In genomic region chr5:136084144-136084881, GRCm38 (mm10) we compare ENCODE assay signal across 8 mouse cellular contexts. TPM values are rescaled to one million over a fixed set of nuclear protein-coding genes. Genes with fewer than 3 reads are reported as not detected.
DNase-seq lines count a peak whose midpoint lies in the region; ATAC-seq and TF ChIP-seq lines count a peak whose summit lies in the region.

No protein-coding gene starts in this region.

- H3K36me3 ChIP-seq in forebrain, embryonic 10.5 days (replicated peaks), result no peaks in the 10 kb centered on the region
- H3K36me3 ChIP-seq in limb, embryonic 15.5 days, result 0 out of 2 replicates have a peak, but pooled peaks cover 2% of the 10 kb centered on the region
- H3K36me3 ChIP-seq in neural tube, embryonic 15.5 days, result no peaks in the 10 kb centered on the region

- H3K27me3 ChIP-seq in Patski, result no peaks in the 10 kb centered on the region
- H3K27me3 ChIP-seq in forebrain, embryonic 10.5 days (ENCODE audit: poor library complexity, severe bottlenecking), result peaks cover 45% of the 10 kb centered on the region
- H3K27me3 ChIP-seq in limb, embryonic 15.5 days, result peaks cover 15% of the 10 kb centered on the region; the same call in 1 of the 2 replicates
- H3K27me3 ChIP-seq in neural tube, embryonic 15.5 days (replicated peaks), result 0 out of 2 replicates have a peak, but pooled peaks cover 6% of the 10 kb centered on the region

- H3K4me2 ChIP-seq in limb, embryonic 15.5 days, result peak overlapping the region; percentile 92
- peak overlapping the region; percentile 93 for H3K4me2 ChIP-seq in neural tube, embryonic 15.5 days

- intact Hi-C loops in gastrocnemius, postnatal 36 days (cut with DNase I), result no loop called here

- no peak for DNase-seq in layer of hippocampus, adult 2 months (ENCODE audit: low spot score in 2 of 2)
- no peak for DNase-seq in layer of hippocampus, postnatal 36 days
- no peak for DNase-seq in Patski (ENCODE audit: low read depth, low spot score)
- DNase-seq in forebrain, embryonic 10.5 days (ENCODE audit: extremely low spot score, low spot score), result peak; percentile 22
- no peak for DNase-seq in frontal cortex, adult 2 months (ENCODE audit: extremely low spot score in 1 of 2, low spot score in 1 of 2)
- no peak for DNase-seq in gastrocnemius, postnatal 36 days

- POLR2A ChIA-PET in Patski (lab: Charles Lee), result interaction anchor here (0.6 kb wide), 1 partner anchor 71 kb away, joined by 3 read pairs; no protein-coding TSS in a partner anchor

- peak overlapping the region; percentile 82 for H3K4me3 ChIP-seq in layer of hippocampus, adult 2 months
- peak overlapping the region; percentile 56 for H3K4me3 ChIP-seq in forebrain, embryonic 10.5 days
- peak overlapping the region; percentile 63 for H3K4me3 ChIP-seq in limb, embryonic 15.5 days
- H3K4me3 ChIP-seq in neural tube, embryonic 15.5 days (replicated peaks), result peak overlapping the region; percentile 70

- ATAC-seq in Patski, result peak; percentile 19
- peak; percentile 1; the same call in 1 of the 2 replicates for ATAC-seq in limb, embryonic 15.5 days (ENCODE audit: insufficient number of reproducible peaks, low FRiP score, low TSS enrichment, low read depth)
- ATAC-seq in neural tube, embryonic 15.5 days (ENCODE audit: low FRiP score), result peak; percentile 74

- H3K9ac ChIP-seq in limb, embryonic 15.5 days, result peak overlapping the region; percentile 47
- H3K9ac ChIP-seq in neural tube, embryonic 15.5 days (replicated peaks), result peak overlapping the region; percentile 74

- in situ Hi-C loops in Patski (cut with MboI; ENCODE audit: low pct_unique_long_range_greater_than_20kb), result no loop called here

- H3K4me1 ChIP-seq in forebrain, embryonic 10.5 days, result peaks cover 42% of the 10 kb centered on the region
- H3K4me1 ChIP-seq in limb, embryonic 15.5 days, result peaks cover 31% of the 10 kb centered on the region
- H3K4me1 ChIP-seq in neural tube, embryonic 15.5 days, result peaks cover 27% of the 10 kb centered on the region

- CTCF ChIA-PET in Patski (lab: Charles Lee), result no interaction called here

- no peaks in the 10 kb centered on the region for H3K9me3 ChIP-seq in forebrain, embryonic 10.5 days
- H3K9me3 ChIP-seq in limb, embryonic 15.5 days, result no peaks in the 10 kb centered on the region
- H3K9me3 ChIP-seq in neural tube, embryonic 15.5 days (replicated peaks), result no peaks in the 10 kb centered on the region

- 1% methylated on average over 23 of the region's 23 CpGs for WGBS in forebrain, embryonic 10.5 days
- 3% methylated on average over 23 of the region's 23 CpGs for WGBS in limb, embryonic 15.5 days
- 2% methylated on average over 23 of the region's 23 CpGs for WGBS in neural tube, embryonic 15.5 days

- 0 out of 2 replicates have a peak overlapping the region, but pooled peaks have one; percentile 33 for H3K27ac ChIP-seq in layer of hippocampus, adult 2 months
- peak overlapping the region; percentile 35 for H3K27ac ChIP-seq in forebrain, embryonic 10.5 days
- peak overlapping the region; percentile 58; the same call in 1 of the 2 replicates for H3K27ac ChIP-seq in limb, embryonic 15.5 days
- H3K27ac ChIP-seq in neural tube, embryonic 15.5 days (replicated peaks), result peak overlapping the region; percentile 61; the same call in 1 of the 2 replicates

- no peak for TF ChIP-seq CTCF in layer of hippocampus, adult 2 months (conservative IDR thresholded peaks at IDR 0.05)
- TF ChIP-seq CTCF in Patski (IDR thresholded peaks at IDR 0.05), result no peak

RNA-seq across cellular contexts. Expression of gene Rasa4, which starts 0.6 kb away (rescaled TPM):
- total RNA-seq in layer of hippocampus, adult 2 months (2021), result 1 to 10 TPM; 2.9 to 4.2 TPM
- 1 to 10 TPM; 2.2 to 3.2 TPM for total RNA-seq in layer of hippocampus, postnatal 36 days (2021)
- polyA plus RNA-seq in Patski (2021), result 8.7 TPM
- polyA plus RNA-seq in forebrain, embryonic 10.5 days (2016; fragmentation: Nextera tagmentation; extraction: Ambion mirVana), result 3.8 and 5.1 TPM in 2 replicates
- 12.1 and 13.6 TPM in 2 replicates for polyA plus RNA-seq in limb, embryonic 15.5 days (2015; fragmentation: Nextera tagmentation; extraction: Ambion mirVana)
- polyA plus RNA-seq in neural tube, embryonic 15.5 days (2015; fragmentation: Nextera tagmentation; extraction: Ambion mirVana), result 19.2 and 21.4 TPM in 2 replicates
- 23.9 and 24.6 TPM in 2 replicates for polyA plus RNA-seq in frontal cortex, adult 2 months (2012; rRNA removed)
- 10 to 100 TPM; 23.8 to 23.9 TPM for total RNA-seq in gastrocnemius, postnatal 36 days (2021)

RNA-seq across cellular contexts. Expression of gene Upk3bl, which starts 30.0 kb away (rescaled TPM):
- total RNA-seq in layer of hippocampus, adult 2 months (2021), result not detected
- not detected for total RNA-seq in layer of hippocampus, postnatal 36 days (2021)
- 5.7 TPM for polyA plus RNA-seq in Patski (2021)
- 1.5 and 1.7 TPM in 2 replicates for polyA plus RNA-seq in forebrain, embryonic 10.5 days (2016; fragmentation: Nextera tagmentation; extraction: Ambion mirVana)
- 58.9 and 59.3 TPM in 2 replicates for polyA plus RNA-seq in limb, embryonic 15.5 days (2015; fragmentation: Nextera tagmentation; extraction: Ambion mirVana)
- polyA plus RNA-seq in neural tube, embryonic 15.5 days (2015; fragmentation: Nextera tagmentation; extraction: Ambion mirVana), result 1.2 TPM in 1 of 2 replicates, not detected in the other
- polyA plus RNA-seq in frontal cortex, adult 2 months (2012; rRNA removed), result 0.22 and 0.67 TPM in 2 replicates
- total RNA-seq in gastrocnemius, postnatal 36 days (2021), result not detected

RNA-seq across cellular contexts. Expression of gene Polr2j, which starts 32.1 kb away (rescaled TPM):
- 10 to 100 TPM; 67.6 to 77.3 TPM for total RNA-seq in layer of hippocampus, adult 2 months (2021)
- total RNA-seq in layer of hippocampus, postnatal 36 days (2021), result 10 to 100 TPM; 64.0 to 75.6 TPM
- polyA plus RNA-seq in Patski (2021), result 147 TPM
- polyA plus RNA-seq in forebrain, embryonic 10.5 days (2016; fragmentation: Nextera tagmentation; extraction: Ambion mirVana), result 299 and 302 TPM in 2 replicates
- 195 and 204 TPM in 2 replicates for polyA plus RNA-seq in limb, embryonic 15.5 days (2015; fragmentation: Nextera tagmentation; extraction: Ambion mirVana)
- polyA plus RNA-seq in neural tube, embryonic 15.5 days (2015; fragmentation: Nextera tagmentation; extraction: Ambion mirVana), result 216 and 226 TPM in 2 replicates
- polyA plus RNA-seq in frontal cortex, adult 2 months (2012; rRNA removed), result 121 TPM in 2 replicates
- 10 to 100 TPM; 56.0 to 60.9 TPM for total RNA-seq in gastrocnemius, postnatal 36 days (2021)

RNA-seq across cellular contexts. Expression of gene Upk3b, which starts 46.0 kb away (rescaled TPM):
- not detected for total RNA-seq in layer of hippocampus, adult 2 months (2021)
- not detected for total RNA-seq in layer of hippocampus, postnatal 36 days (2021)
- polyA plus RNA-seq in Patski (2021), result 0.95 TPM
- polyA plus RNA-seq in forebrain, embryonic 10.5 days (2016; fragmentation: Nextera tagmentation; extraction: Ambion mirVana), result 0.09 TPM in 1 of 2 replicates, not detected in the other
- polyA plus RNA-seq in limb, embryonic 15.5 days (2015; fragmentation: Nextera tagmentation; extraction: Ambion mirVana), result 9.1 and 10.9 TPM in 2 replicates
- polyA plus RNA-seq in neural tube, embryonic 15.5 days (2015; fragmentation: Nextera tagmentation; extraction: Ambion mirVana), result 1.1 and 3.7 TPM in 2 replicates
- not detected in 2 replicates for polyA plus RNA-seq in frontal cortex, adult 2 months (2012; rRNA removed)
- not detected for total RNA-seq in gastrocnemius, postnatal 36 days (2021)

RNA-seq across cellular contexts. Expression of gene Lrwd1, which starts 51.6 kb away (rescaled TPM):
- 10 to 100 TPM; 15.7 to 16.9 TPM for total RNA-seq in layer of hippocampus, adult 2 months (2021)
- 10 to 100 TPM; 14.5 to 17.3 TPM for total RNA-seq in layer of hippocampus, postnatal 36 days (2021)
- polyA plus RNA-seq in Patski (2021), result 37.3 TPM
- polyA plus RNA-seq in forebrain, embryonic 10.5 days (2016; fragmentation: Nextera tagmentation; extraction: Ambion mirVana), result 64.3 and 64.8 TPM in 2 replicates
- 31.5 and 32.3 TPM in 2 replicates for polyA plus RNA-seq in limb, embryonic 15.5 days (2015; fragmentation: Nextera tagmentation; extraction: Ambion mirVana)
- 22.7 and 29.4 TPM in 2 replicates for polyA plus RNA-seq in neural tube, embryonic 15.5 days (2015; fragmentation: Nextera tagmentation; extraction: Ambion mirVana)
- 21.9 and 24.4 TPM in 2 replicates for polyA plus RNA-seq in frontal cortex, adult 2 months (2012; rRNA removed)
- 1 to 10 TPM; 3.7 to 4.0 TPM for total RNA-seq in gastrocnemius, postnatal 36 days (2021)

Comparison
In these comparisons a context has a peak if more than half of its experiments do, and no peak if none do; other contexts are left out.
1. ATAC-seq: peak in every context shown above with its lines; median percentile 74 in neural tube, embryonic 15.5 days; 19 in Patski; 1 in limb, embryonic 15.5 days.